Mouse (Mus musculus): ENCODE measurements around the gene Cish. TPM values are rescaled to one million over a fixed set of nuclear protein-coding genes. Genes with fewer than 3 reads are reported as not detected.

Cish gene
- total and polyA plus RNA-seq, 3 experiments = 13.9 to 34.8 (median 18.6) TPM

Other genes with a start within 250 kb of the Cish start
- 1 to 10 TPM; 3.3 to 4.2 TPM for gene Dock3, start 64.1 kb upstream of the Cish start, total RNA-seq (2021)
- 0.81 and 2.0 TPM in 2 replicates for gene Dock3, start 64.1 kb upstream of the Cish start, polyA plus RNA-seq (2012; rRNA removed)
- gene Mapkapk3, start 6.1 kb upstream of the Cish start, total RNA-seq (2021) = 10 to 100 TPM; 27.9 to 69.9 TPM
- 30.9 and 41.7 TPM in 2 replicates for gene Mapkapk3, start 6.1 kb upstream of the Cish start, polyA plus RNA-seq (2012; rRNA removed)
- gene Hemk1, start 42.3 kb downstream of the Cish start, total RNA-seq (2021) = 10 to 100 TPM; 17.5 to 17.7 TPM
- gene Hemk1, start 42.3 kb downstream of the Cish start, polyA plus RNA-seq (2012; rRNA removed) = 23.5 and 25.5 TPM in 2 replicates
- 1 to 10 TPM in 1 of 2 experiments, under 1 TPM in 1; 0.69 to 1.9 TPM for gene 6430571L13Rik, start 44.6 kb downstream of the Cish start, total RNA-seq (2021)
- 1.3 and 1.4 TPM in 2 replicates for gene 6430571L13Rik, start 44.6 kb downstream of the Cish start, polyA plus RNA-seq (2012; rRNA removed)
- 1 to 10 TPM; 6.9 to 7.1 TPM for gene Cacna2d2, start 103.6 kb downstream of the Cish start, total RNA-seq (2021)
- 12.1 and 14.7 TPM in 2 replicates for gene Cacna2d2, start 103.6 kb downstream of the Cish start, polyA plus RNA-seq (2012; rRNA removed)
- gene Tmem115, start 237.9 kb downstream of the Cish start, total RNA-seq (2021) = 10 to 100 TPM; 43.2 to 48.1 TPM
- gene Tmem115, start 237.9 kb downstream of the Cish start, polyA plus RNA-seq (2012; rRNA removed) = 84.2 and 96.5 TPM in 2 replicates
- gene Cyb561d2, start 246.2 kb downstream of the Cish start, total RNA-seq (2021) = 10 to 100 TPM; 14.6 to 22.0 TPM
- gene Cyb561d2, start 246.2 kb downstream of the Cish start, polyA plus RNA-seq (2012; rRNA removed) = 59.1 and 68.0 TPM in 2 replicates
- 10 to 100 TPM; 27.9 to 31.5 TPM for gene Nprl2, start 246.2 kb downstream of the Cish start, total RNA-seq (2021)
- gene Nprl2, start 246.2 kb downstream of the Cish start, polyA plus RNA-seq (2012; rRNA removed) = 24.2 and 31.9 TPM in 2 replicates

Measured in adrenal gland, adult 2 months (tissue).